ENCODE assay signal across 18 mouse cellular contexts in the genomic region with DNA sequence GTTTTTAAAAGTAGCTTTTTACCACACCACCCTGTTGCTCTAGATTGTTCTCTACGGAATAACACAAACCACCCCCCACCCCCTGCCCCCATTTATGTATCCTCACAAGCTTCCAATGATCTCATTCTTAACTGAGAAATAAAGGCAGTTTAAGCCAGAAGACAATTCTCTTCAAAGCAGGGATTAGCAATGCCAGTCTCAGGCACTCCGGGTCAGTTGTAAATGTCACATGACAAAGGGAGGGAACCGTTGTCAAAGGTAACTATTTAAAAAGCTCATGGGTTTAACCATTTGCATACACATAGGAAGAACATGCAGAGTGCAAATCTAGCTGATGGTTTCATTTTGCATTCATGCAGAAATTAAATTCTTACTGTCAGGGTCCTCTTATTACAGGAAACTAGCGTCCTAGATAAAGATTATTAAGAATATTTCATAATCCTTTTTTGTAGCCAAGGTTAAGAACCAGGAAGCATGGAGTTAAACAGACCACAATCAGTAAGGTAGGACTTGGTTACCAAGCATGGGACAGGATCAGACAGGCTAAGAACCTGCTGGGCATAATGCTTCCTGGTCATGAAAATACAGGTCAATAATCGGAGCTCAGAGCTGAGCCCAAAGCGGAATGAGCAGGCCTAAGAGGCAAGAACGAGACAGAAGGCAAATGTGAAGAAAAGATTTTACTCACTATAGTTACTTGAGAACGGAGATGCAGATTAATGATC.
DNase-seq lines count a peak whose midpoint lies in the region; ATAC-seq and TF ChIP-seq lines count a peak whose summit lies in the region.
"Had no signal": no experiment of that assay in that cellular context is flagged by ENCODE, and none has a peak within 500 bp of the region (broad histone marks: within the 10 kb centered on the region; RNA-seq: fewer than 3 reads in every experiment).

No protein-coding gene starts in this region.

- 57% methylated on average over 8 of the region's 8 CpGs for WGBS in kidney, embryonic 16.5 days
- 41% methylated on average over 8 of the region's 8 CpGs for WGBS in intestine, postnatal 0 days

- no peak for DNase-seq in kidney, adult 8-10 months
- peak; percentile 6 for DNase-seq in retina, postnatal 1 day
- no peak for DNase-seq in retina, embryonic 14.5 days (ENCODE audit: low spot score)
- DNase-seq in right cerebral cortex, postnatal 14 days, result no peak
- DNase-seq in cerebellum, postnatal 14 days, result no peak
- DNase-seq: adrenal gland, postnatal 10 days; cerebellum, adult 11 months; cerebellum, adult 8-10 months; cerebellum, postnatal 25 days; forebrain, postnatal 0 days; gastrocnemius, postnatal 36 days; heart, adult 11 months; heart, postnatal 36 days had no signal

- no peaks in the 10 kb centered on the region for H3K27me3 ChIP-seq in kidney, embryonic 16.5 days (ENCODE audit: insufficient read depth, low read length)
- H3K27me3 ChIP-seq in intestine, postnatal 0 days (replicated peaks; ENCODE audit: control insufficient read depth, insufficient read depth, low read length), result no peaks in the 10 kb centered on the region
- H3K27me3 ChIP-seq: forebrain, embryonic 13.5 days; heart, embryonic 13.5 days had no signal

- H3K4me3 ChIP-seq in kidney, embryonic 16.5 days (ENCODE audit: low read length), result no peak overlapping the region
- H3K4me3 ChIP-seq in intestine, postnatal 0 days (ENCODE audit: low read depth, low read length), result no peak overlapping the region
- H3K4me3 ChIP-seq: embryonic facial prominence, embryonic 10.5 days; forebrain, embryonic 13.5 days; heart, embryonic 13.5 days had no signal

- TF ChIP-seq CTCF in intestine, postnatal 0 days (IDR thresholded peaks at IDR 0.05; ENCODE audit: low read depth), result no peak

- no peaks in the 10 kb centered on the region for H3K4me1 ChIP-seq in kidney, embryonic 16.5 days (ENCODE audit: insufficient read depth, low read length)
- no peaks in the 10 kb centered on the region for H3K4me1 ChIP-seq in intestine, postnatal 0 days (replicated peaks; ENCODE audit: control insufficient read depth, insufficient read depth, low read length)
- H3K4me1 ChIP-seq: heart, embryonic 13.5 days had no signal

- H3K4me2 ChIP-seq in kidney, embryonic 16.5 days (replicated peaks; ENCODE audit: low read depth, low read length), result no peak overlapping the region
- H3K4me2 ChIP-seq in intestine, postnatal 0 days (replicated peaks; ENCODE audit: low read depth), result no peak overlapping the region
- H3K4me2 ChIP-seq: forebrain, embryonic 13.5 days; heart, embryonic 13.5 days had no signal

- H3K9me3 ChIP-seq in kidney, embryonic 16.5 days (ENCODE audit: low read length), result no peaks in the 10 kb centered on the region
- H3K9me3 ChIP-seq in intestine, postnatal 0 days (ENCODE audit: control insufficient read depth), result no peaks in the 10 kb centered on the region
- H3K9me3 ChIP-seq: embryonic facial prominence, embryonic 10.5 days; forebrain, embryonic 13.5 days; heart, embryonic 13.5 days had no signal

- 0 out of 2 replicates have a peak, but pooled peaks have one; percentile 23 for ATAC-seq in kidney, embryonic 16.5 days (ENCODE audit: low FRiP score, low TSS enrichment)
- peak; percentile 66; the same call in 1 of the 2 replicates for ATAC-seq in intestine, postnatal 0 days
- ATAC-seq: forebrain, embryonic 13.5 days; forebrain, postnatal 0 days had no signal

- H3K27ac ChIP-seq in kidney, embryonic 16.5 days (ENCODE audit: low read length), result no peak overlapping the region
- no peak overlapping the region for H3K27ac ChIP-seq in intestine, postnatal 0 days (ENCODE audit: low read depth, low read length)
- H3K27ac ChIP-seq: embryonic facial prominence, embryonic 10.5 days; forebrain, embryonic 13.5 days; heart, embryonic 13.5 days had no signal

- H3K9ac ChIP-seq in kidney, embryonic 16.5 days (replicated peaks; ENCODE audit: low read length), result no peak overlapping the region
- no peak overlapping the region for H3K9ac ChIP-seq in intestine, postnatal 0 days (ENCODE audit: low read depth, low read length)
- H3K9ac ChIP-seq: forebrain, embryonic 13.5 days; forebrain, postnatal 0 days; heart, embryonic 13.5 days had no signal

- no peaks in the 10 kb centered on the region for H3K36me3 ChIP-seq in kidney, embryonic 16.5 days (ENCODE audit: insufficient read depth, low read length)
- no peaks in the 10 kb centered on the region for H3K36me3 ChIP-seq in intestine, postnatal 0 days (ENCODE audit: control insufficient read depth, insufficient read depth)
- H3K36me3 ChIP-seq: embryonic facial prominence, embryonic 10.5 days; heart, embryonic 13.5 days had no signal
